Mouse (Mus musculus) cerebral cortex, adult 2 months (tissue): ENCODE data around the gene Ajm1.

Experiments used
- WGBS: fragments of 180-500 bp; shearing (Covaris S2); methylation state at CpG from one replicate; pipeline ENCODE4 v1.1.7; 2018; 5-methylcytosine and 5-hydroxymethylcytosine counted together

The Ajm1 gene

DNA sequence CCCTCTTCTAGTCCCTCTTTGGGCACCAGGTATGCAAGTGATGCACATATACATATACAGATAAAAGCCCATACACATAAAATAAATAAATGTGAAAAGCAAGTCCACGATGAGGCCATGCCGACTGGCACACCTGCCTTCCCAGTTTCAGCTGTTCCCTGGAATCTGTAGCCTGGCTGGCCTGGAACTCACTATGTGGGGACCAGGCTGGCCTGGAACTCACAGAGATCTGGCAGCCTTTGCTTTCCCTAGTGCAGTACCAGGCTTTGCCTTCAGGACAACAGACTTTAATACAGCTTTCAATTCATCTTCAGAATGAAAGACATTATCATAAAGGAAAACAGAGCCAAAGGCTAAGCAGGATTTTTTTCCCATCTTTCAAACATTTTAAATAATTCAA is 47.9 kb downstream of the Ajm1 start:
- 91% methylated on average over 2 of the region's 2 CpGs for WGBS

- 91% methylated on average over 9 of the region's 9 CpGs for WGBS
Measured at GRCm38 (mm10) chr2:25526510-25527302, 54.9 kb downstream of the Ajm1 start.
